Mouse (Mus musculus): ENCODE measurements at regions not wholly inside any gene's neighbourhood (a gene's known extent, or its start where the extent isn't known, plus 50 kb on each side); places are given as distances from the start of the nearest gene placed in this dataset.

- H3K4me3 ChIP-seq (ENCODE audit: insufficient read depth in 1 of 2, low read depth in 1 of 2, low read length in 2 of 2, poor library complexity in 1 of 2, severe bottlenecking in 1 of 2): no peak overlapping the region
- no peaks in the 10 kb centered on the region for H3K4me1 ChIP-seq (ENCODE audit: control insufficient read depth in 2 of 2, insufficient read depth in 2 of 2, low read length in 2 of 2, poor library complexity in 1 of 2)
- in situ Hi-C loops (cut with MboI; ENCODE audit: low sequenced_read_pairs in 2 of 2, unreplicated experiment in 2 of 2): no loop called here
- H3K36me3 ChIP-seq (ENCODE audit: control insufficient read depth, insufficient read depth, low read length, poor library complexity, severe bottlenecking): no peaks in the 10 kb centered on the region
- H3K27ac ChIP-seq (ENCODE audit: insufficient read depth, low read depth, low read length, poor library complexity, severe bottlenecking): no peak overlapping the region
- DNase-seq (ENCODE audit: low read depth, low spot score): no peak
- H3K9ac ChIP-seq (ENCODE audit: insufficient read depth, low read depth, low read length, poor library complexity, severe bottlenecking): no peak overlapping the region
- no peak for TF ChIP-seq CHD2 (IDR thresholded peaks at IDR 0.05; ENCODE audit: low read depth, low read length)
- peak; percentile 53; the same call in 1 of the 2 replicates for TF ChIP-seq MAFK (IDR thresholded peaks at IDR 0.05; ENCODE audit: insufficient read depth, low read depth, low read length)
- TF ChIP-seq ZC3H11A (IDR thresholded peaks at IDR 0.05; ENCODE audit: borderline replicate concordance, low read depth, low read length): no peak
- no peak for TF ChIP-seq HCFC1 (IDR thresholded peaks at IDR 0.05; ENCODE audit: borderline replicate concordance, insufficient read depth, low read length)
- TF ChIP-seq ZNF384 (IDR thresholded peaks at IDR 0.05; ENCODE audit: low read depth, low read length): no peak
- no peaks in the 10 kb centered on the region for H3K9me3 ChIP-seq (ENCODE audit: control insufficient read depth, insufficient read depth, low read depth, low read length)
Measured at GRCm38 (mm10) chr8:115888278-115888677, 180.7 kb upstream of the Maf start.

GRCm38 (mm10) chr8:115885121-115885743 lies 177.6 kb upstream of the Maf start:
- DNase-seq (ENCODE audit: low read depth, low spot score): no peak
- no peaks in the 10 kb centered on the region for H3K4me1 ChIP-seq (ENCODE audit: control insufficient read depth in 2 of 2, insufficient read depth in 2 of 2, low read length in 2 of 2, poor library complexity in 1 of 2)
- in situ Hi-C loops (cut with MboI; ENCODE audit: low sequenced_read_pairs in 2 of 2, unreplicated experiment in 2 of 2): no loop called here

DNA sequence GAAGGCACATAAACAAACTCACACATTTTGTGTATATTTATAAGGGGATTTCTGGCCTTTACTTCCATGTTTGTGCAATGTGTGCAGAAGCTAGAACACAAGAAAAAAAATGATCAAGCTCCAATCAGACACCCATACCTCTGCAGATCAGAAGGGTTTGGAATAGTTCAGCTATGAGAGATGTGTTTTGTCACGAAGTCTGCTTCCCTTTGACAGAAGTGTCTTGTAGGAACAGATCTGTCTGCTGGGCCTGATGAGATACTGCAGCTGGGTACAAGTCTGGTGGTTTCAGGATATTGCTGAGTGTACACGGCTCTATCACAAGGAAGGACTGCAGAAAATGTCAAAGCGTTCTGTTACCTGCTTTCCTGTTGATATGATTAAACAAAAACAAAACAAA lies 176.2 kb upstream of the Maf start:
- no peak for DNase-seq (ENCODE audit: low read depth, low spot score)
- H3K36me3 ChIP-seq (ENCODE audit: control insufficient read depth, insufficient read depth, low read length, poor library complexity, severe bottlenecking): no peaks in the 10 kb centered on the region
- no peak overlapping the region for H3K9ac ChIP-seq (ENCODE audit: insufficient read depth, low read depth, low read length, poor library complexity, severe bottlenecking)
- H3K4me3 ChIP-seq (ENCODE audit: insufficient read depth in 1 of 2, low read depth in 1 of 2, low read length in 2 of 2, poor library complexity in 1 of 2, severe bottlenecking in 1 of 2): no peak overlapping the region
- in situ Hi-C loops (cut with MboI; ENCODE audit: low sequenced_read_pairs in 2 of 2, unreplicated experiment in 2 of 2): no loop called here
- no peak overlapping the region for H3K27ac ChIP-seq (ENCODE audit: insufficient read depth, low read depth, low read length, poor library complexity, severe bottlenecking)
- no peaks in the 10 kb centered on the region for H3K9me3 ChIP-seq (ENCODE audit: control insufficient read depth, insufficient read depth, low read depth, low read length)
- TF ChIP-seq ZC3H11A (IDR thresholded peaks at IDR 0.05; ENCODE audit: borderline replicate concordance, low read depth, low read length): no peak
- no peak for TF ChIP-seq CHD2 (IDR thresholded peaks at IDR 0.05; ENCODE audit: low read depth, low read length)
- no peak for TF ChIP-seq MAFK (IDR thresholded peaks at IDR 0.05; ENCODE audit: insufficient read depth, low read depth, low read length)
- no peak for TF ChIP-seq HCFC1 (IDR thresholded peaks at IDR 0.05; ENCODE audit: borderline replicate concordance, insufficient read depth, low read length)
- TF ChIP-seq ZNF384 (IDR thresholded peaks at IDR 0.05; ENCODE audit: low read depth, low read length): no peak
- H3K4me1 ChIP-seq (ENCODE audit: control insufficient read depth in 2 of 2, insufficient read depth in 2 of 2, low read length in 2 of 2, poor library complexity in 1 of 2): no peaks in the 10 kb centered on the region

More at GRCm38 (mm10) chr8:115885121-115885743, 177.6 kb upstream of the Maf start:
- no peak overlapping the region for H3K27ac ChIP-seq (ENCODE audit: insufficient read depth, low read depth, low read length, poor library complexity, severe bottlenecking)
- no peaks in the 10 kb centered on the region for H3K9me3 ChIP-seq (ENCODE audit: control insufficient read depth, insufficient read depth, low read depth, low read length)
- H3K4me3 ChIP-seq (ENCODE audit: insufficient read depth in 1 of 2, low read depth in 1 of 2, low read length in 2 of 2, poor library complexity in 1 of 2, severe bottlenecking in 1 of 2): no peak overlapping the region
- no peaks in the 10 kb centered on the region for H3K36me3 ChIP-seq (ENCODE audit: control insufficient read depth, insufficient read depth, low read length, poor library complexity, severe bottlenecking)
- no peak overlapping the region for H3K9ac ChIP-seq (ENCODE audit: insufficient read depth, low read depth, low read length, poor library complexity, severe bottlenecking)
- TF ChIP-seq CHD2 (IDR thresholded peaks at IDR 0.05; ENCODE audit: low read depth, low read length): no peak
- TF ChIP-seq HCFC1 (IDR thresholded peaks at IDR 0.05; ENCODE audit: borderline replicate concordance, insufficient read depth, low read length): no peak
- no peak for TF ChIP-seq ZNF384 (IDR thresholded peaks at IDR 0.05; ENCODE audit: low read depth, low read length)
- TF ChIP-seq ZC3H11A (IDR thresholded peaks at IDR 0.05; ENCODE audit: borderline replicate concordance, low read depth, low read length): no peak
- no peak for TF ChIP-seq MAFK (IDR thresholded peaks at IDR 0.05; ENCODE audit: insufficient read depth, low read depth, low read length)

DNA sequence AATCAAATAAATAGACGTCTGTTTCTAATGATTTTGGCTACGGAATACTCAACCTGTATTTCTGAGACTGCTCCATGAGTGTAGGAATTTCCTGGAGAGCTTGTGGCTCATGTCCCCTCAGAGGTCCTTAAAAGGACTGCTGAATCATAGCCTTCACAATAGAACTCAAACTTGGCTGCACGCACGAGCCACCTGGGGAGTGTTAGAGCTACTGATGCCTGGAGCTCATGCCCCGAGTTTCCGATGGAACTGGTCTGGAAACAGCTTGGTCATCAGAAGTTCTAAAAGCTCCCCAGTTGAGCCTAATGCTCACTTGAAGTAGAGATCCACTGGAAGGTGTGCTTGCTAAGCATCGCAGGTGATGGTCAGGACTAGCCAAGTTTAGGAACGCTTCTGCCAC lies 174.3 kb upstream of the Maf start:
- no peak for DNase-seq (ENCODE audit: low read depth, low spot score)
- Histone ChIP-seq H3K9ac (ENCODE audit: insufficient read depth, low read depth, low read length, poor library complexity, severe bottlenecking) (no peak overlapping the region), H3K9me3 (ENCODE audit: control insufficient read depth, insufficient read depth, low read depth, low read length) (no peaks in the 10 kb centered on the region), H3K4me1 (ENCODE audit: control insufficient read depth in 2 of 2, insufficient read depth in 2 of 2, low read length in 2 of 2, poor library complexity in 1 of 2) (no peaks in the 10 kb centered on the region), H3K36me3 (ENCODE audit: control insufficient read depth, insufficient read depth, low read length, poor library complexity, severe bottlenecking) (no peaks in the 10 kb centered on the region), H3K4me3 (ENCODE audit: insufficient read depth in 1 of 2, low read depth in 1 of 2, low read length in 2 of 2, poor library complexity in 1 of 2, severe bottlenecking in 1 of 2) (no peak overlapping the region), H3K27ac (ENCODE audit: insufficient read depth, low read depth, low read length, poor library complexity, severe bottlenecking) (no peak overlapping the region)
- in situ Hi-C loops (cut with MboI; ENCODE audit: low sequenced_read_pairs in 2 of 2, unreplicated experiment in 2 of 2): no loop called here
- TF ChIP-seq HCFC1 (IDR thresholded peaks at IDR 0.05; ENCODE audit: borderline replicate concordance, insufficient read depth, low read length): no peak
- TF ChIP-seq ZNF384 (IDR thresholded peaks at IDR 0.05; ENCODE audit: low read depth, low read length): no peak
- TF ChIP-seq ZC3H11A (IDR thresholded peaks at IDR 0.05; ENCODE audit: borderline replicate concordance, low read depth, low read length): no peak
- TF ChIP-seq MAFK (IDR thresholded peaks at IDR 0.05; ENCODE audit: insufficient read depth, low read depth, low read length): no peak
- TF ChIP-seq CHD2 (IDR thresholded peaks at IDR 0.05; ENCODE audit: low read depth, low read length): no peak

Measured in ES-E14 (cell line).